Mouse (Mus musculus): ENCODE data around the gene Slc35f5.

The Slc35f5 gene

DNA sequence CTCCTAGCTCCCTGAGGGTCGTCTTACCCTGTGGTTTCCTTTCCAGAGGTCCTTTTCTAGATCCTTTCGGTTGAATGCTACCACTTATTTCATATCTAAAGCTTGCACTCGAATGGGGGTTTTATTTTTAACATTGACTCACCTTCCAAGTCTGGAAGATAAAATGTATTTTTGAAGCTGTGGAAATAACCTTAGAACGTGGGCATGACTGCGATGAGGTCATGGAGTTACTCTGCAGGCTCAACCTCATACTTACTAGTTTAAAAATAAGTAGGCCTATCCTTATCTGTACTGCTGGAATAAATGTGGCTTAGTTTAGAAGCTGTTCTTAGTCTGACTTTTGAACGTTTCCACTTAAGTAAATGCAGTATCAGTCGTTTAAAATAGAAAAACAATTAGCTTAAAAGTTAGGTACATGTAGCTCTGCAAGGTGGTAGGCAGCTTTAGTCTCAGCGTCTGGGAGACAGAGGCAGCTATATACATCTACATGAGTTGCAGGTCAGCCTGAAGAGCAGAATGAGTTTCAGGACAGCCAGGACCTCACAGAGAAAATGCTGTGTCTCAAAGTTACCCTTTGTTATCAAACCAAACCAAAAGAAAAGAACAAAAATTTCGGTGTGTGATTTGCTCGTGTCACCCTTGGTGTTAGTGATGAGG lies 15.2 kb downstream of the Slc35f5 start:
- DNase-seq, result no peak

DNA sequence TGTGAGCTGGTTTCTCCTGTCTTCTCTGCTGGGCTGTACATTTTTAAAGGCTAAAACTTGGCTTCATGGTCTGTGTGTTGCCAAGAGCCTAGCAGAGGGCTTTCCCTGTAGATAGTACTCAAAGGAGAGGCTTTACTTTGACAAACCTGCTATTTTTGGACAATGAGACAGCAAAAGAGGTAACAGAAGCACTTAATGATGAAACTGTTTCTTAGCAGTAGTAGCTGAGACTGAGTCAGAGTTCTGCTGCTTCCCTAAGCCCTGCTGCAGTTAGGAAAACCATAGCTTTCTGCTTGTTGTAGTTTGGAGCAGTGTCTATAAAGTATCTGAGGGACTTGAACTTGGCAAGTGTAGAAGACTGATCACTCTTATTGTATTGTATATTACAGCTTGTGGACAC lies 16.6 kb downstream of the Slc35f5 start:
- no peak for DNase-seq

DNA sequence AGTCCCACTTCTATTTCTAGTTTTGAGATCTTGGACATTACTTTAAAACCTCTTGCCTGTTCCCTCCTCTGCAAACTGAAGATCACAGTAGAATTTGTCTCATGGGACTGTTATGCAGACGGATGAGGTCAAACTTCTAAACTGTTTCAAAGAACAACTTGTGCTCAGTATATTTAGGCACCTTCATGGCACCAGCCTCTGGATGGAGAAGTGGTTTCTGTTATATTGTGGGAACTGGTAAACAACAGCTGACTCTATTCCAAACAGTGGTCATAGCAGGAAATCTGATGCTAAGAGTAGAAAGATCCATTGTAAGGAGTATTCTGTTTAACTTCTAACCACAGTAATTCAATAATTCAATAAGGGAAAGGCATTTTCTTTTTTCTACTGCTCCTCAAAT lies 17.7 kb downstream of the Slc35f5 start:
- DNase-seq, result no peak

DNA sequence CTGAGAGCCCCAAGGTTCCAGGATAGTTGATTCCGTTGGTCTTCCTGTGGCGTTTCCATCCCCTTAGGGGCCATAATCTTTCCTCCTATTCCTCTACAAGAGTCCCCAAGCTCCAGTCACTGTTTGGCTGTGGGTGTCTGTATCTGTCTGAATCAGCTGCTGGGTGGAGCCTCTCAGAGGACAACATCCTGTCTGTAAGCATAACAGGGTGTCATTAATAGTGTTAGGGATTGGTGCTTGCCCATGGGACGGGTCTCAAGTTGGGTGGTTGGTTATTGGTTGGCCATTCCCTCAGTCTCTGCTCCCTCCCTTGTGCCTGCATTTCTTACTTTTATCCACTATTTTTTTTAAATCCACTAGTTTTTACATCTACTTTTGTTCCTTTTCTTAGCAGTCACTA lies 20.7 kb downstream of the Slc35f5 start:
- DNase-seq, result no peak

DNA sequence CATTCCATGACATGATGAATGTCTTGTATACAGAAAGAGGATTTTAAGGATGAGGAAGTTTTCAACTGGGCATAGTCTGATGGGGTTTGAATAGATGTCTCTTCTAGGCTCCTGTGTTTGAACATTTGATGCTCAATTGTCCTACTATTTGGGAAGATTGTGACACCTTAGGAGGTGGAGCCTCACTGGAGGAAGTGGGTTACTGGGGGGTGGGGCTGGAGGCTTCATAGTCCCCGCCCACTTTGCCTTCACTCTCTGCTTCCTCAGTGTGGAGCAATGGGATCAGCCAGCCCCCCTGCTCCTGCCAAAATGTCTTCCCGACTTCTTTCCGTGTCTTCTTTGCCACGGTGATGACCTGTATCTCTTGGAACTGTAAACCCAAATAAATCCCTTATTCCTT lies 43.2 kb downstream of the Slc35f5 start:
- DNase-seq, result no peak

DNA sequence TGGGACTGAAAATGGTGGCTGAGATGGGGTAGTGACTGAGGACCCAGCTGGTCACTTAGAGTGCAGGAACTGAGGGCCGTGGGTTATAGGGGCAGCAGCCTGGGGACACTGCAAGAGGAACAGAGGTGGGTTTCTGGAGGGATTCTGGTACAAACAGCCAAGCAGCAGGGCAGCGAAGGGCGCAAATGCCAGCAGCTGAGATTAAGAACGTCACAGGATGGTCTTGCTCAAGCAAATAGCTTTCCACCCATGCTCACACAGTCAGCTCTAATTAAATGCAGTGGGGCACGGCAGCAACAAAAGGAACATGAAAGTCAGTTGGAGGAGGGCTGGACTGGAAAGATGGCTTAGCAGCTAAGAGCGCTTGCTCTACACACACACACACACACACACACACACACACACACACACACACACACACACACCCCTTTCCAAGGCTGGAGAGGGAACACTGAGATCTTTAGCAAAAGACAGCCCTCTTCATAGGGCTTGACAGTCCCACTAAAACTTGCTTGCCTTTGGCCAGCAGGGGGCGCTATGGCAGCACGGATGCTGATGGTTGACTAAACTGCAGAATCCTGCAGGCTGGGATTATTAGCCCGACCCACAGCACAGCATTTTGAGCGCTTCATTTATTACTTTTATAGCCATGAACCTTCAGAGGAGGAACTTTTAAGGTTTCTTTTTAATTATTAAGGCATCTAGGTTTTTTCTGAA lies 46.9 kb downstream of the Slc35f5 start:
- peak; percentile 80 to 90 for DNase-seq

DNA sequence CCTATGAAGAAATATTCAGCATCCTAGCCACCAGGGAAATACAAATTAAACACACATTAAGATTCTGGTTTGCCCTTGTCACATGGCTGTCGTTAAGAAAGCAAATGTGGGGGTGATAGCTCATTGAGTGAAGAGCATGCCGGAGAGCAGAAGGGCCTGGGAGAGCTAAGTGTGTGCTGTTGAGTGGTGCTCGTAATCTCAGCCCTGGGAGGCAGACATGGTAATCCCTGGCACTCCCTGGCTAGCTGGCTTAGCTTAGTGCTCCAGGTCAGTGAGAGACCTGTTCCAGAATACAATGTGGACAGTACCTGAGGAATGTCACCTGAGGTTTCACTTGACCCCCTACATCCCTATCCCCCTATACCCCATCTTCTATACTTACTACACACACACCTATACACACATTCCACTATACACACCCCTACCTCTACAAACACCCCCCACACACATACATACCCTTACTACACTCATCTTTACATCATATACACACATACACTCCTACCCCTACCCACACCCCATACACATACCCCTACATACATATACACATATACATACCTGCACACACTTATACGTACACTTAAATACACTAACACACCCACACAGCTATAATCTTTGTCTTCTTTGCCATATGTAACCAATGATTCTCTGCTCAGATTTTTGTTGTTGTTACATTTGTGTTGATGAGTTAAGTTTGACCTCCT lies 64.1 kb downstream of the Slc35f5 start:
- no peak for DNase-seq

DNA sequence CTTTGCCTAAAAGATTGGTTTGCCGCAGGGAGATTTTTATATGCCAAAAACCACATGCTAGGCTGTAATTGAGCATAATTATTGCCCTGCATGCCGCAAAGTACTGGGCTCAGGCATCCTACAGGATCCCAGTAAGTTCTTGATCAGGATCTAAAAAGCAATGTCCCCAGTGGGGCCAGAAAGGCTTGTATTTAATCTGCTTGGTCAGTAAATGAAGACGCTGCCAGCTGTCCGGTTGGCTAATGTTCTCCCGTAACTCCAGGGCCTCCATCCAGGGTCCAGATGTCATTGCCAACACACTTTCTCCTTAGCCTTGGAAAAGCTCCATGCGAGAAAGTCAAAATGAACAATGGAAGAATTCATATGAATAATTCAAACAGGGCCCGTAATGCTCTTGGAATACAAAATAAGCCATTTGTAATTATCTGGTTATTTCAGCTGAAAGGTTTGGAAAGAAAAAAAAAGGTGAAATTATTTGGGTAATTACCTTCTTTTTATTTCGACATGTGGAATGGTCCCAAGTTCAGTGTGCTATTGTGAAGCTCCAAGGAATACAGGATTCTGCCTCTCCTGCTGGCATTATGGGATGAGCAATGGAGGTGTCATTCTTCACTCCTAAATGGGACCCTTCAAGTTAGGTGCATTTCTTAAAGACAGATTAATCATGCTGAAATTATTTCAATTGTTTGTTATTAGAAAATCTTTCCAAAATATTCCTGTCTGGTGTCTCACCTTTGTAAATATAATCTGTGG lies 79.3 kb downstream of the Slc35f5 start:
- no peak for DNase-seq

DNA sequence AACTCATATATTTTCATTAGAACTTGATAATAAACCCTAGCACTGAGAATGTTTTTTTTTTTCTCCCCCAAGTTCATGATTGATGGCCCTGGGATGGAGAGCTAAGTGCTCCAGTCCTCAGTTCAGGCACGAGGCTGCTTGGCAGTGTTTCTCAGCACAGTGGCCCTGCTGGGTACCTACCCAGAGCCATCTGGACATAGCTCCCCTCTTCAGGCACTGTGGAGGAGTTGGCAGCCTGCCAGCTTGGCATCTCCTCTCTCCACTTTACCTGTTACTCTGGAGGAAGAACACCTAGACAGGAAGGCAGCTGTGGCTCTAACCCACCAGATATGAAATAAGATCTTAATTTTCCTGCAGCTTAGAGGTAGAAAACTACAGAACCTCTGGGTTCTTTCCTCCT lies 83.2 kb downstream of the Slc35f5 start:
- peak in 1 of 2 experiments; percentile 5 for DNase-seq
